Mouse (Mus musculus) heart, embryonic 16.5 days (tissue): ENCODE data around the gene Noct. TPM values are rescaled to one million over a fixed set of nuclear protein-coding genes. Genes with fewer than 3 reads are reported as not detected.

Experiments used
- ATAC-seq: fragments of 200-750 bp; cut with Nextera tagmentation; replicated peaks from 2 replicates; pipeline ENCODE4 v1.8.0; 2017; ENCODE audit warnings: moderate number of reproducible peaks; ENCODE audit not compliant: insufficient read depth, low FRiP score; ENCODE audit errors: extremely low read depth
- H3K27ac ChIP-seq: fragments of 300-500 bp; sonication (generic); 2 replicates; pipeline ENCODE4 v1.5.1; 2014; ENCODE audit warnings: mild to moderate bottlenecking, low read length, control low read depth, moderate library complexity
- H3K27me3 ChIP-seq: fragments of 300-500 bp; sonication (generic); 2 replicates; pipeline ENCODE4 v1.6.1; 2014; ENCODE audit warnings: low read length, mixed read lengths; ENCODE audit not compliant: control insufficient read depth, insufficient read depth
- H3K36me3 ChIP-seq: fragments of 300-500 bp; sonication (generic); 2 replicates; pipeline ENCODE4 v1.6.1; 2014; ENCODE audit not compliant: control insufficient read depth, insufficient read depth
- H3K4me1 ChIP-seq: fragments of 300-500 bp; sonication (generic); 2 replicates; pipeline ENCODE4 v1.6.1; 2014; ENCODE audit warnings: low read length, mixed read lengths; ENCODE audit not compliant: control insufficient read depth, insufficient read depth
- H3K4me2 ChIP-seq: fragments of 300-500 bp; sonication (generic); 2 replicates; pipeline ENCODE4 v1.6.1; 2014; ENCODE audit warnings: low read depth, mild to moderate bottlenecking, control low read depth, low read length
- H3K4me3 ChIP-seq: fragments of 300-500 bp; sonication (generic); 2 replicates; pipeline ENCODE4 v1.5.1; 2014; ENCODE audit warnings: mild to moderate bottlenecking, control low read depth, low read length
- H3K9ac ChIP-seq: fragments of 300-500 bp; sonication (generic); 2 replicates; pipeline ENCODE4 v1.6.1; 2014; ENCODE audit warnings: low read length, control low read depth
- H3K9me3 ChIP-seq: fragments of 300-500 bp; sonication (generic); replicated peaks from 2 replicates; pipeline ENCODE4 v1.6.1; 2016; ENCODE audit warnings: low read length; ENCODE audit not compliant: control insufficient read depth
- WGBS: fragments of 180-500 bp; shearing (Covaris S2); extraction: QIAGEN DNeasy Blood & Tissue Kit; methylation state at CpG from one replicate; pipeline ENCODE4 v1.1.7; 2014; 5-methylcytosine and 5-hydroxymethylcytosine counted together
- polyA plus RNA-seq: library from polyadenylated mRNA; unstranded; fragments of >200 nt; fragmentation: Nextera tagmentation; extraction: Ambion mirVana; gene quantifications from 2 replicates; pipeline ENCODE4 v1.2.1, GENCODE M21; 2015

The Noct gene
- polyA plus RNA-seq, 1 experiment from 2014 or later, result 11.1 TPM

- Histone ChIP-seq H3K4me1 (peaks cover 39% of the 10 kb centered on the region), H3K9me3 (no peaks in the 10 kb centered on the region), H3K9ac (no peak overlapping the region), H3K4me2 (peak overlapping the region; percentile 71), H3K27me3 (no peaks in the 10 kb centered on the region), H3K4me3 (no peak overlapping the region), H3K36me3 (no peaks in the 10 kb centered on the region), H3K27ac (no peak overlapping the region)
- WGBS, result 37% methylated on average over 5 of the region's 5 CpGs
- no peak for ATAC-seq
Measured at GRCm38 (mm10) chr3:51223556-51223955, 691 bp upstream of the Noct start.

GRCm38 (mm10) chr3:51225226-51225750, 1.0 kb downstream of the Noct start:
- Histone ChIP-seq H3K4me3 (peak overlapping the region; percentile 82), H3K4me2 (peak overlapping the region; percentile 71), H3K27ac (peak overlapping the region; percentile 96), H3K27me3 (no peaks in the 10 kb centered on the region), H3K9me3 (no peaks in the 10 kb centered on the region), H3K4me1 (peaks cover 45% of the 10 kb centered on the region), H3K9ac (peak overlapping the region; percentile 90), H3K36me3 (no peaks in the 10 kb centered on the region)
- WGBS, result 2% methylated on average over 39 of the region's 39 CpGs
- ATAC-seq, result no peak; the same call in 1 of the 2 replicates

DNA sequence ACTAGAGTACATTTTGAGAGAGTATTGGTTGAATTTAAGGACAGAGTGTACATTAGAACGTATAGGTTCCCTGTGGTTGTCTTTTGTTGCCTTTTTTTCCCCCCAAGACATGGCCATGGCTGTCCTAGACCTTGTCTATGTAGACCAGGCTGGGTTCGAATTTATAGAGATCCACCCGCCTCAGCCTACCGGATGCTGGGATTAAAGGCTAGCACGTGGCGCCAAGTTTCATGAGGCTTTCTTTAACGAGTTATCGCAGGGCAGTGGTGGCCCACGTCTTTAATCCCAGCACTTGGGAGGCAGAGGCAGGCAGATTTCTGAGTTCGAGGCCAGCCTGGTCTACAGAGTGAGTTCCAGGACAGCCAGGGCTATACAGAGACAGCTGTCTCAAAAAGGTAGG, 1.7 kb downstream of the Noct start:
- Histone ChIP-seq H3K27me3 (no peaks in the 10 kb centered on the region), H3K9me3 (no peaks in the 10 kb centered on the region), H3K4me3 (peak overlapping the region; percentile 13), H3K36me3 (no peaks in the 10 kb centered on the region), H3K4me1 (peaks cover 49% of the 10 kb centered on the region), H3K9ac (no peak overlapping the region; the same call in 1 of the 2 replicates), H3K27ac (no peak overlapping the region), H3K4me2 (peak overlapping the region; percentile 71)
- no peak for ATAC-seq
- WGBS, result 95% methylated on average over 10 of the region's 10 CpGs

DNA sequence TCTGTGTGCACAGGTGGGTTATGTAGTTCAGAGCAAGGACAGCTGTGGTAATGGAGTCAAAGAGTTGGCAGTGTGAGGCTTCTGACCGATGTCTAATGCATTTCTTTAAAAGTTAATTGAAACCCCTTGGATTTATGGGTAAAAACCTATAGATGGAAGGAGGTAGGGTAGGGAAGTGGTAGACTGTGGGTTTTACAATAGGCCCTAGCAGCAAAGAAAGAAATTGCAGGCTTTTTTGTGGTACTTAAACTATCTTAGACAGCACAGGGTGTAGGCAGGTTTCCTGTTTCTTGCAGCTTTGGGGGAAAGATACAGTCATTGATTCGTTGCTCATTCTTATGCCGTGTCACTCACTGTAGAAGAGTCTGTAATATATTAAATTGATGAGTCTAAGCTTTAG, 2.4 kb downstream of the Noct start:
- Histone ChIP-seq H3K27me3 (no peaks in the 10 kb centered on the region), H3K9ac (no peak overlapping the region), H3K27ac (no peak overlapping the region), H3K36me3 (no peaks in the 10 kb centered on the region), H3K4me3 (peak overlapping the region; percentile 13; the same call in 1 of the 2 replicates), H3K4me1 (peaks cover 45% of the 10 kb centered on the region), H3K4me2 (peak overlapping the region; percentile 71; the same call in 1 of the 2 replicates), H3K9me3 (no peaks in the 10 kb centered on the region)
- ATAC-seq, result no peak
- WGBS, result 64% methylated on average over 3 of the region's 3 CpGs

DNA sequence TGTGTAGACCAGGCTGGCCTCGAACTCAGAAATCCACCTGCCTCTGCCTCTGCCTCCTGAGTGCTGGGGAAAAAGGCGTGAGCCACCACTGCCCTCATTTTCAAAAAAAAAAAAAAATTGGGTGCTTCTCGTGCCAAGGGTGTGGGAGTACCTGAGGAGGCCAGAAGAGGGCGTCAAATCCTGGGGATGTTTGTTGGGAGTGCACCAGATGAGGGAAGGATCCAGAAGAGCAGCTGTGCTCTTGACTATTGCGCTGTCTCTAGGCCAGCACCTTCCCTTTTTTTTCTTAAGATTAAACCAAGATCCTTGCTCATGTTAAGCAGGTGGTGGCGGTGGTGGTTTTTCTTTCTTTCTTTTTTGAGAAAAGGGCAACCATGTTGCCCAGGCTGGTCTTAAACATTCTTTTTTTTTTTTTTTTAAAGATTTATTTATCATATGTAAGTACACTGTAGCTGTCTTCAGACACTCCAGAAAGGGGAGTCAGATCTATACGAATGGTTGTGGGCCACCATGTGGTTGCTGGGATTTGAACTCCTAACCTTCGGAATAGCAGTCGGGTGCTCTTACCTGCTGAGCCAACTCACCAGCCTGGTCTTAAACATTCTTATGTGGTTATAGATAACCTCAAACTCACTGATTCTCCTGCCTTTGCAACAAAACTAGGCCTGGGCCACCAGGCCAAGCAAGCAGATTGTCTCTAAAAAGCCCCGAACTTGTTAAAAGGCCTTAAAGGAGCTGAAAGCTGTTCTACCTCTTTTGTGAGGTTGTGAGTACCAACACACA, 4.0 kb downstream of the Noct start:
- ATAC-seq, result no peak
- Histone ChIP-seq H3K27ac (no peak overlapping the region), H3K27me3 (no peaks in the 10 kb centered on the region), H3K36me3 (no peaks in the 10 kb centered on the region), H3K4me1 (peaks cover 37% of the 10 kb centered on the region), H3K4me3 (no peak overlapping the region), H3K9ac (no peak overlapping the region), H3K4me2 (no peak overlapping the region), H3K9me3 (no peaks in the 10 kb centered on the region)
- WGBS, result 77% methylated on average over 10 of the region's 10 CpGs

DNA sequence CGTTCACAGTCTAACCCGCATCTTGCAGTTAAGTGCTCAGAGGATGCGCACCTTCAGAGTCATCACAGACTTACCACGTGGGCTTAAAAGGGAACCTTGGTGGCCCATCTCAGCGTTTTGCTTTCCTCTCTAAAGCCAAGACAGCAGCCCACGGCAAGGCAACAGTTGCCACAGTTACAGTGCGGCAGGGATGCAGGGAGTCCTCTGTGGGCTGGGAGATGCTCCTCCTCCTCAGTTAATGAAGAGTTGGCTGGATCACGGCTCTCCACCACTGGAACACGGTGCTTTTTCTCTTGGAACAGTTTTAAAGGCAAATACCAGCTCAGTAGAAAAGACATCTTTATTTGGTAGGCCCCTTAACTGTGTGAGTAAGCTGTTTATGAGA, 4.6 kb downstream of the Noct start:
- H3K27me3 ChIP-seq, result no peaks in the 10 kb centered on the region
- no peak overlapping the region for H3K4me2 ChIP-seq
- H3K27ac ChIP-seq, result no peak overlapping the region
- H3K9ac ChIP-seq, result no peak overlapping the region
- WGBS, result 78% methylated on average over 9 of the region's 9 CpGs
- H3K4me3 ChIP-seq, result no peak overlapping the region
- no peaks in the 10 kb centered on the region for H3K36me3 ChIP-seq
- peaks cover 36% of the 10 kb centered on the region for H3K4me1 ChIP-seq
- no peak for ATAC-seq
- H3K9me3 ChIP-seq, result no peaks in the 10 kb centered on the region

GRCm38 (mm10) chr3:51229226-51229625, 5.0 kb downstream of the Noct start:
- peaks cover 36% of the 10 kb centered on the region for H3K4me1 ChIP-seq
- no peaks in the 10 kb centered on the region for H3K9me3 ChIP-seq
- no peak overlapping the region for H3K27ac ChIP-seq
- WGBS, result 84% methylated on average over 3 of the region's 3 CpGs
- no peaks in the 10 kb centered on the region for H3K36me3 ChIP-seq
- no peak overlapping the region for H3K9ac ChIP-seq
- no peak for ATAC-seq
- H3K27me3 ChIP-seq, result no peaks in the 10 kb centered on the region
- no peak overlapping the region for H3K4me2 ChIP-seq
- no peak overlapping the region for H3K4me3 ChIP-seq

GRCm38 (mm10) chr3:51230146-51230835, 6.0 kb downstream of the Noct start:
- Histone ChIP-seq H3K4me3 (no peak overlapping the region), H3K4me2 (no peak overlapping the region), H3K27me3 (no peaks in the 10 kb centered on the region), H3K36me3 (no peaks in the 10 kb centered on the region), H3K9me3 (no peaks in the 10 kb centered on the region), H3K4me1 (peaks cover 43% of the 10 kb centered on the region), H3K9ac (0 out of 2 replicates have a peak overlapping the region, but pooled peaks have one; percentile 24), H3K27ac (no peak overlapping the region)
- 70% methylated on average over 6 of the region's 6 CpGs for WGBS
- ATAC-seq, result no peak

- WGBS, result 66% methylated on average over 5 of the region's 5 CpGs
- peak overlapping the region; percentile 24 for H3K27ac ChIP-seq
- H3K4me1 ChIP-seq, result peaks cover 41% of the 10 kb centered on the region
- H3K4me2 ChIP-seq, result no peak overlapping the region
- H3K9ac ChIP-seq, result 0 out of 2 replicates have a peak overlapping the region, but pooled peaks have one; percentile 24
- H3K36me3 ChIP-seq, result no peaks in the 10 kb centered on the region
- no peak for ATAC-seq
- no peaks in the 10 kb centered on the region for H3K27me3 ChIP-seq
- no peaks in the 10 kb centered on the region for H3K9me3 ChIP-seq
- no peak overlapping the region for H3K4me3 ChIP-seq
Measured at GRCm38 (mm10) chr3:51230886-51231285, 6.6 kb downstream of the Noct start.
